Mouse (Mus musculus): ENCODE measurements around the gene Kcnh7.

Gene Kcnh7

DNA sequence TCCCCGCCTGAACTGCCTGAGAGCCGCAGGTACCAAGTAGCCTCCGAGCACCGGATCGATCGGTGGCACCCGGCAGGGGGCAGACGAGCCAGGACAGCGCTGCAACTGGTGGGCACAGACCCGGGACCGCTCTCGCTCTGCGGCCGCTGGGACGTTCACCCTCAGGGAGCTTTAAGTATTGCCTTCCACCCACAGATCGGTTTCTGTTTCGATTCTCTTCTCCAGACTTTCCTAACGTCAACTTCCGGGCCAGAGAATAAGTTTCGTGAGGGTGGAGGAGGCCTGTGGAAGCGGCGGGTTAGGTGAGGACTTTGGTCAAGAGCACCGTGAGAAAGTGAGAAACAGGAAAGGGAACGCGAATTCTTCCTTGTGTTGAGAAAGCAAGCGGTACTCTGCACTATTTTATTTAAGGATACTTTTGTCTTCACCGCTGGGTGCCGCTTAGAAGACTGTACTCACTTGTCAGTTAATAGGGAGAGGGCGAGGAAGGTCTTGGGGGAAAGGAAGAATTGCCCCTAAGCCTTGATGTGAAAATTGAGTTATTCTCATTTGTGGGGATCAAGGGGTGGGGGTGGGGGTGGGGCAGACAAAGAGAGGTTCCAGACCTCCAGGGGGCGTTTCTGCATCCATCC is 538.0 kb downstream of the Kcnh7 start, which contains the start of gene Ifih1:
Gene Ifih1, minus strand, starts transcription at position 242 of the 632 bp plus-strand sequence.
- no peak for DNase-seq (ENCODE audit: low read depth, low spot score)

GRCm38 (mm10) chr2:62645475-62645874 is 538.6 kb downstream of the Kcnh7 start:
- DNase-seq (ENCODE audit: low read depth, low spot score), result no peak

DNA sequence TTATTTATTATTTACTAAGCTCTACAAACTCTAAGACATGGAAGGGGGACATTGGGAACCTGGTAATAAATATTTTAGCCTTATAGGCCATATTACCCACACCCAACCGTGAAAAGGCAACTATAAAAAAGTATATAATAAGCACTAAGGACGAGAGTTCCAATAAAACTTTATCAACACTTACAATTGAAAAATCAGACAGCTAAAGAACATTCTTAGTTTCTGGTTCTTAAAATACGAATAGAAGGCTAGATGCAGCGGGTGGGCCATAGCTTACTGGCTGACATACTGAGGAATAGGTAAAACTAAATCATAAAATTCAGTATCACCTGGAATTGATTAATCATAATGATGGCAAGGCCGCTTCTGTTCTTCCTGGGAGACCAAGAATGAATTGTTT is 539.2 kb downstream of the Kcnh7 start:
- no peak for DNase-seq (ENCODE audit: low read depth, low spot score)

Data from retina, adult 2 months (tissue).